Mouse (Mus musculus): Measurements from ENCODE around the gene Pax7.

The Pax7 gene

DNA sequence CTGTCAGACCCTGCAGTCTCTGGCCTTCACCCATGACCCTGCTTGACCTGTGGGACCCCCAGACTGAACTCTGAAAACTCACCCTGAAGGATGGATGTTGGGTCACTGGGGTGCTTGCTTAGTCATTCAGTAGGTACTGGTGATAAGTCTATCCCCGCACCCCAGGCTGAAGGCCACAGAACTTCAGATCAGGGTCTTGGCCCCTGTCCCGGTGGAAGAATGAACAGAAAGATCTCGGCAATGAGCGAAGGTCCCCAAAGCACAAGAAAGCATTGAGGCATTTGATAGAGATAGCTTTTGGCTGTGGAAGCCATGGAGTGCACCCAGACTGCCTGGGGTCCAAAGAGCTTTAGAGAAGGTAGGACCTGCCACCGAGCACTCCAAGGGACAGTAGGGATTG is 82.4 kb downstream of the Pax7 start:
- no peak for DNase-seq (ENCODE audit: inconsistent ontology term)

DNA sequence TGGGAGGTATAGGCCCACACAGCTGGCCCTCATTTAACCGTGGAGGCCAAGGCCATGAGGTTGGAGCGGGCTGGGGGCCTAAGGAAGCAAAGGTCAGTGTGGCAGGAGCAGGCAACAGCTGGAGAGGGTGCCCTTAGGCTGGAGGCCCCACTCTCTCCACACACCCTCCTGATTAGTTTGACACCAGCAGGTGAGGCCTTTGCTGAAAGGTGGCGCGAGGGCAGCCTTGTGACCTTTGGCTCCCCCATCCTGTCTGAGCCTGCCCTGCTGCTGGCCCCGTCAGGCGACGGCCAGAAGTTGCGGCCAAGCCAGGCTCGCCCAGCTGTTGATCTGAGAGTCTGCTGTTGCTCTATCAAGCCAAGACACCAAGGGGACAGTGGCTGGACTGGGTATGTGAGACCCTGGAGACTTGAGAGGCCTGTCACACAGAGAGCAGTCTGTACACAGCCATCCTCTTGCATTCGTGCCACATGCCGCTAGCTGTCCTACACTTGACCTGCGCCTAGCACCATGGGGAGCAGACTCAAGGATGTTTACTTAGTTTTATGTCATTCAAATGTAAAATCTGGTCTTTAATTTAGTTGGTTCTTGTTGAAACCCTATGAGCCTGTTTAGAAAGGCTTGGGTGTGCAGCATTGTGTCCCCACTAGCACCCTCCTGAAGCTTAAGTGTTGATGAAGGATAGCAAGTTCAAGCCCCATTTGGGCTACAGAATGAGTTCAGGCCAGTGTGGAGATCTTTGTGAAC is 86.0 kb downstream of the Pax7 start:
- DNase-seq (ENCODE audit: inconsistent ontology term) = no peak

DNA sequence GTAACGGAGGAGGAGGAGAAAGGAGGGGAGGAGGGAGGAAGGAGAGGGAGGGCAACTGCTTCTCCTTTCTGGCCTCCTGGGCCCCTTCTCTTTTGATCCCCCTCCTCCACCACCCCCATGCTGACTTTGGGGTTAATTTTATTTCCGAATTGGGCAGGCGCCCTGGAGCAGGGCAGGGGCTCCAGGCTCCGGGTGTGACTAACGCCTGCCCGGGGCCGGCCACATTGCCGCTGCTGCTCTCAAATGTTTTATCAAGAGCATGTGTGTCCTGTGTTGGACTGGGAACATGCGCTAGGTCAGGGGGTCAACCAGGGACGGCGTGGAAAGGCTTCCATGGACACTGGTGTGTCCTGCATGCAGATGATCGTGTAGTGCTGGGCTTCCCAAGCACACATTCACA is 87.2 kb downstream of the Pax7 start:
- no peak for DNase-seq (ENCODE audit: inconsistent ontology term)

DNA sequence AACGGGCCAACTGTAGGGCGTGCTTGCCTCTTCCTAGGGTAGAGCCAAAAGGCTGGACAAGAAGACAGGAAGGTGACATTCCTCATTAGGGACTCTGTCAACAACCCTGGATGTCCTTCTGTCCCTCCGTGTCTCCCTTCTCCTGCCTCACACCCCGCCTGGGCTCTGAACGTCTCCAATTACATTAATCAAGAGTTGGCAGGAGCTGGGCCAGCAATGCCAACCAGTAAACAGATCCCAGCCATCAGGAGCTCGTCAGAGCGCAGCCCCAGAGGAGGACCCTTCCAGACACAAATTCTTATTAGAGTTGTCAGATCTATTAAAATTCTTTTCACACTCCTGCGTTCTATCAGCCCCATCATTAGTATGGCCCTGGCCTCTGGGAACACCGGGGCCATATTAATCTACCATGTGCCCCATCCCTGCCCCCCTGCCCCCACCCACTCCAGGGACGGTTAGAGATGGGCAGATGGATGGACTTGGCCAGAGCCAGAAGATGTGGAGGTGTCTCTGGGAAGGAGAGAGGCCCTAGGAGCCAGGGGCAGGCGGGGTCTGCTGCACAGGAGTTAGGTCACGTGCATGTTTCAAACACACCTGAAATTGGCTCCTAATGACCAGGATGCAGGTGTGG is 88.4 kb downstream of the Pax7 start:
- peak; percentile 38 for DNase-seq (ENCODE audit: inconsistent ontology term)

DNA sequence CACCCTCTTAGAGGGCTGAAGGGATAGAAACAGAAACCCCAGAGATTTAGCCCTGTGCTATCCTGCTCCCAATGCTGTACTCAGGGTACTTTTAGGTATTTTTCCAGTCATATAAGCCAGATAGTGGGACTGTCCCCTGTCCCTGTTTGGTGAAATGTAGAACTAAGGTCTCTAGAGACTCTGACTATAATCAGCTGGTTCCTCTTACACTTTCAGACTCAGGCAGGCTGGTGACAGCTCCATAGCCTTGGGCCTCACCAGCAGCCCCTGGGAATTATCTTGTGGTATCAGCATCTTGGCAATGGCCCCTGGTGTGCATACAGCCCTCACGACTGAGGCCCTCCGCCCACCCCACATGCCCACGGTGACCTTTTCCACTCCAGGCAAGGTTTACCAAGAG is 89.7 kb downstream of the Pax7 start:
- no peak for DNase-seq (ENCODE audit: inconsistent ontology term)

DNA sequence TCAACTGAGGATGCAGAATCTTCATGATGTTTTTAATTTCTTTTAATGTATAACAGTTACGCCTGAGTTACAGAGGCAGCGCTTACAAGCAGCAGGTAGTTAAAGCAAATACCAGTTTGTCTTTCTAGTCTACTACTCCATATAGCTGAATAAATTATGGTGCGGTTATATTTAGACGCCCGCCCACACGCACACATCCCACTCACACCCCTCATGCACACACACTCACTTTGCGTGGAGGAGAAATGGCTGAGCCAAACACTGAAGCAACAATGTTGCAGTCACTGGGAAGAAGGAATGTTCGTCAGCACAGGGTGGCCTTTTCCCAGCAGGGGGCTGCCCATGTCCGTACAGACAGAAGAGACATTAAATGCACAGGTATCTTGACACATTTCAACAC is 96.3 kb downstream of the Pax7 start:
- no peak for DNase-seq (ENCODE audit: inconsistent ontology term)

DNA sequence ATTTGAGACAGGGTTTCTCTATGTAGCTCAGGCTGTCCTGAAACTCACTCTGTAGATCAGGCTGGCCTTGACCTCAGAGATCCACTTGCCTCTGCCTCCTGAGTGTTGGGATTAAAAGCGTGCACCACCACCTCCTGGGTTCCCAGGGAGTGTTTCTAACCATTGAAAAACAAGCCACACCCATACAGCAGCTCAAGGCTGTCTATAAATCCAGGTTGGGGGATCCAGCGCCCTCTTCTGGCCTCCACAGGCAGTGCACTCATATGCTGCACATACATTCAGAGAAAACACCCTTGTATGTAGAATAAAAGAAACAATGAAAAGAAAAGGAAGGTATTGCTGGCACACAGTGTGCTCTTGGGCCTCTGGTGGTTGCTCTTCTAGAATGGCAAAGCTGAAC is 106.2 kb downstream of the Pax7 start:
- no peak for DNase-seq (ENCODE audit: inconsistent ontology term)

DNA sequence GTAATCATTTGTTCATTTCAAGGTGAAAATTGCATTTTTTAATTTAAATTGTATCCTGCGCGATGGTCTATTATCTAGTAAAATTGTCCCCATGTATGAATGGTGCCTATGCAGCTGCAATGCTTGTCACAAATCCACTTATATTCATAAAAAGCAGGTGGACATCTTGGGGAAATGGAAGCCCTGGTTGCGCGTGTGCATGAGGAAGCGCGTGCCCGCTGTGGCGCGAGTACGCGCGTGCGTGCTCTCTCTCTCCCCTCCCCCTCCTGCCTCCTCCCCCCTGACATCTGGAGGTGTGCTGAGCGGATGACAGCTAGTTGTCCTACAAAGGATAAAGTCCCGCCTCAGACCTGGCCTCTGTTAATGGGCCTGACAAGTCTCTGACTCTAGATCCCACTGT is 107.9 kb downstream of the Pax7 start:
- DNase-seq (ENCODE audit: inconsistent ontology term) = no peak

DNA sequence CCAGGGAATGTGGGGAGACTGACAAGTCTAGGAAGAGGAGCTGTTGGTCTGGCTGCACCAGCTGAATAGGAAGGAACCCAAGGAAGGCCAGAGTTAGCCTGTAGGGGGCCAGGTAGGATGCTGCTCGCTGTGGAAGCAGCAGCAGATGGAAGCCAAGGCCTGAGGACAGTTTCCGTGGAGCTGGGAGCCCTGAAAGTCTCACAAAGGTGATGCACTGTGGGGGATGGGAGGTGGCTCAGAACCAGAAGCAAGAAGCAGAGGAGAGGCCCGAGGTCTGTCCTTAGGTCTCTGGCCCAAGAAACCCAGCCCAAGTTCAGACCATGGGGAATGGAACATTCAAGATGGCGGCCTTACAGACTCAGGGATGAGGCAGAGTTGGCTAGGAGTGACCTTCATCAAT is 109.0 kb downstream of the Pax7 start:
- DNase-seq (ENCODE audit: inconsistent ontology term) = no peak

DNA sequence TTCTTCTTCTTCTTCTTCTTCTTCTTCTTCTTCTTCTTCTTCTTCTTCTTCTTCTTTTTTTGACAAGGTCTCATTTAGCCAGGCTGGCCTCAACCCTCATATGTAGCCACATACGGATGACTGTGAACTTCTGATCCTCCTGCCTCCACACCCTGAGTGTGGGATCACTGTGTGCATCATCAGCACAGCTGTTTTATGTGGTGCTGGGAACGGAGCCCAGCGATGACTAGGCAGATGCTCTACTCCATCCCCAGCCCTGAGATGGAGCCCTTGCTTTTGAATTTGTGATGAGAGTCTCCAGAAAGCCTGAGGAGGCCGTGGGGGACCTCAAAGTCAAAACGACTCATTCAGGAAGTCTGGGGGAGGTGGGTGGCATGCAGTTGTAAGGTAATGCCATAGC is 114.3 kb downstream of the Pax7 start:
- no peak for DNase-seq (ENCODE audit: inconsistent ontology term)

DNA sequence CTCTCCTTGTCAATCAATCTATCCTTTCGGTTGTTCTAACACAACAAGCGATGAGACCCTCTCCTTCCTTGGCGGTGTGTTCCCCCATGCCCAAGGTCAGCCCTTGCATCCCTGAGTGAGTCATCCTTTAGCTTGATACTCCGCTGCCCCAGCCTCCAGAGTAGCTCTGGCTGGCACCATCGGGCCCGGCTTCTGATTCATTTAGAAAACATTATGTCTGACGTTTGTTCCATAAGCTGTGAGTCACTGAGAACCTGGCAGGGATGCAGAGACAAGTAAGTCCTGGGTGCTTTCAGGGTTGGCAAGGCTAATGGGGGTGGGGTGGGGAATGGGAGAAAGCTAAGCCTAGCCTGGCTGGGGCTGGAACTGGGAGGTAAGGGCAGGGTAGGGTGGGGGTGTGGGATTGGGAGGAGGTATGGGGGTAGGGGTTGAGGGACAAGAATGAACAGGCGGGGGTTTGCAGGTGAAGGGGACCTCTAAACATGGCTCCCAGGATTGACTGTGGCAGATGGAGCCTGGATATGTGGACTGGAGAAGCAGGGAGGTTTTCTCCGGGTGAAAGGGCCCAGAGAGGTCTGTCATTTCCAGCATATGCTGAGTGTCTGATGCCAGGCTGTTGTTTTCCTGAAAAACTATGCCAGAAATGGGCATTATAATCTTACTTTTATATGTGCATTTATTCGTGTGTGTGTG is 116.7 kb downstream of the Pax7 start:
- peak; percentile 89 for DNase-seq (ENCODE audit: inconsistent ontology term)

DNA sequence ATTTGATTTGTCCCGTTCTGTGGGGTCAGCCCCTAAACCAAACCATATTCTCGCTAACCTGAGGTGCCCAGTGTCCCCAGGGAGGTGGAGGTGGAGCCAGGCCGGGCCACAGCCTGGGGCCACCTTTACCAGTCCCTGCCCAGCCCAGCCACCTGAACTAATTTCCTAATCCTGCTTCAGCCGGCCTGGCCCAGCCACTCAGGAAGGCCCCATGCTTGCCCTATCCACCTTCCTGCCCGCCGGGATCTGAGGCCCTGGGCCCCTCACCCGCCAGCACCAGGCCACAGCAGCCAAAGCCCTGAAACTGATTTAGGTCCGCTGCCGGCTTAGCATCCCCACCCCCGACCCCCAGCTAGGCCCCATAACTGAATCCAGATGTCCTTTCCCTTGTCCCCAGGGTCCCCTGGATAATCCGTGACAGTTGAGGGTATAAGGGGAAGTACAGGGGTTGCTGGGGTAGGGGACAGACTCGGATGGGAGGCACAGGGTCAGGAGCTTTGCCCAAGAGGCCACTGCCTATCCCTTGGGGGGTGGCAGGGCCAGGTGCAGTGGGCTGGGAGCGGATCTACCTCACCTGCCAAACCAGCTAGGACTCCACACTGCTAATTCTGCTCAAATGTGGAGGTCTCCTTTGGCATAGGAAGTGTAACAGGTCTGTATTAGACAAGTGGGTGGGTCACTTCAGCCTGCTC is 117.9 kb downstream of the Pax7 start:
- no peak for DNase-seq (ENCODE audit: inconsistent ontology term)

DNA sequence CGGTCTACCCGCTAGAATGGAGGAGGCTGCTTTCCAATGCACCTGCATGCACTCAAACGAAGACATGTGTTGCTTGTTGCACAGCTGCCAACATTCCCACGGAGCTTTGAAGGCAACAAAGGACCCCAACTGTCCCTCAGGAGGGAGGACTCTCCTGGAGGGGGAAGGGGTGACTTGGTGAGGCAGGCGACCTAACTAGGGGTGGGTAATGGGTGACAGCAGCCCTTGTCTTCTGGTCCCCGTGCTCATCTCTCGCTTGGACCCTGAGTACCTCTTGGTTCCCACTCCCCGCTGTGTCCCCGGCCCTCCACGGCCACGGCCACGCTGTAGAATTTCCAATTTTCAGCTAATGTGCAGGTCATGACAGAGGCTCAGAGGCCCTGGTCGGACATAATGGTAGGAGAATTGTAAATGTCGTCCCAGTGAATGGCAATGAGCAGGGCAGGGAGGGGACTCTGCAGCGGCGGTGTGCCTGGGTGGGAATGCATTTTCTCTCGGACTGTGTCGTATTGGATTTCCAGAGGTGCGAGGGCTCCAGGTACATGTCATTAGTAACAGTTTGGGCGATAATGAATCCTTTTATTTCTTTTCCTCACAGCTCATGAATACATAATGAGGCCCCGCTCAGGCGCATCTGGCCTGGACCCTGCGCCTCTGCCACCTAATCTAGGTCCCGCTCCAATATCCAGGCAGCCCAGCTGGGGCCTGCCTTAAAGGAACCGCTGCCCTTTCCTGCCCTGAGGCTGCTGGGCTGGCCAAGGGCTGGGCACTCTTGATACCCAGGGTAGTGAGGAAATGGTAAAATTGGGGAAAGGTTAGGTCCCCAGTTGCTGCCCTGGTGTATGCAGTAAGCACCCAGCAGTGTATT is 122.6 kb downstream of the Pax7 start:
- no peak for DNase-seq (ENCODE audit: inconsistent ontology term)

DNA sequence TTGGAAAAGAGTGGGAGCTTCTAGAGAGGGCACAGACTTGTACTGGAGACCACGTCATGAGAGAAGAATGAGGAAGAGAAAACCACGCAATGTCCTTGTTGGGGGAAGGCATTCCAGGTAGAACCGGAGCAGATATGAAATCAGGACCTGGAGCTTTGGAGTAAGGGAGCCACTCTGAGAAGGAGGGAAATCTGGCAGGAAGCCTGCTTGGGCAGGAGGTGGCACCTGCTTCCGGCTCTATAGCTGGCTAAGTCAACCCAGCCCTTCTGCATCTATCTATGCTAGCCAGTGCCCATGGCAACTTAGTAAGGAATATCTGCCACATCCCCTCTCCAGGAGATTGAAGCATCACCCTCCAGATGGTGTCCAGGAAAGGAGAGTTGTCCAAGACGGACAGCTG is 127.3 kb downstream of the Pax7 start:
- no peak for DNase-seq (ENCODE audit: inconsistent ontology term)

DNA sequence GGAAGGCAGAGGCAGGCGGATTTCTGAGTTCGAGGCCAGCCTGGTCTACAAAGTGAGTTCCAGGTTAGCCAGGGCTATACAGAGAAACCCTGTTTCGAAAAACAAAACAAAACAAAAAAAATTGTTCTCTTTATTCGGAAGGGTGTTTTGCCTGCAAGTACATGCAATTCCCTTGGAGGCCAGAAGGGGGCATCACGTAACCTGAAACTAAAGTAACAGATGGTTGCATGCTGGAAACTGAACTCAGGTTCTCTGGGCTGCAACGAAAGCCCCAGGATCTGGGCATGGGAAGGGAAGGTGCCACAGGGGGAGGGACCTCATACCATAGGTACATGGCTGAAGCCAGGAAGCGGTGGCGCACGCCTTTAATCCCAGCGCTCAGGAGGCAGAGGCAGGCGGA is 129.9 kb downstream of the Pax7 start:
- no peak for DNase-seq (ENCODE audit: inconsistent ontology term)

DNA sequence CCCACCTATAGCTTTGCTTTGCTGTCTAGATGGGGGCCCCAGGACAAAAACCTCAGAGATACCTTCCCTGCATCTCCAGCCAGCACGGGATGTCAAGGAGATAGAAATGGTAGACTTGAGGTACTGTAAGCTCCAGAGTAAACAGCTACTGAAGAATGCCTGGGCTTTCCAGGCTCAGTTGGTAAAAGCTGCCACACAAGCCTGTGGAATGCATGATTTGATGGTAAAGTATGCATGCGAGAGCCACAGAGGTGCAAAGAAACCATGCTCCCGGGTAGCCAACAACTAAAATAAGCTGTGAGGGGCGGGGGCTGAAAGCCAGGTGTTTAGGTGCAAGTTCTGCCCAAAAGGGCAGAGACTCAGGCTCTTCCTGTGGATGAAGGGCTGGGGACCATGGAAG is 130.4 kb downstream of the Pax7 start:
- DNase-seq (ENCODE audit: inconsistent ontology term) = peak; percentile 9

DNA sequence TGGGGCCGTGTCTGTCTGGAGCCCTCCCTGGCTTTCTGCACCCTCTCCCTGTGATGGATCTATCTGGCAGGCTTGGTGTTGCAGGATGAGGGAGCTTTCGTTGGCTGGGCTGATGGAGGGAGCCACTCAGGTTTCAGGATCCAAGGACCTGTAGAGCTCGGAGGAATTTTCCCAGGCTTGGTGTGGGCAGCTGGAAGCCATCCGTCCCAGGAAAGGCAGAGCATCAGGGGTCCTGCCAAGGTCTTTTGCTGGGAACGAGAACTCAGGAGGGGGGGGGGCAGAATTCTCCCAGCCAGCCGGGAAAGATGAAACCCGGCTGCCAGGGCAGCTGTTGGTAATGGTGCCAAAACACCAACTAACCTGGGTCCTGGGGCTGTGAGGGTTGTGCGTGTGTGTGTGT is 134.7 kb downstream of the Pax7 start:
- DNase-seq (ENCODE audit: inconsistent ontology term) = no peak

DNA sequence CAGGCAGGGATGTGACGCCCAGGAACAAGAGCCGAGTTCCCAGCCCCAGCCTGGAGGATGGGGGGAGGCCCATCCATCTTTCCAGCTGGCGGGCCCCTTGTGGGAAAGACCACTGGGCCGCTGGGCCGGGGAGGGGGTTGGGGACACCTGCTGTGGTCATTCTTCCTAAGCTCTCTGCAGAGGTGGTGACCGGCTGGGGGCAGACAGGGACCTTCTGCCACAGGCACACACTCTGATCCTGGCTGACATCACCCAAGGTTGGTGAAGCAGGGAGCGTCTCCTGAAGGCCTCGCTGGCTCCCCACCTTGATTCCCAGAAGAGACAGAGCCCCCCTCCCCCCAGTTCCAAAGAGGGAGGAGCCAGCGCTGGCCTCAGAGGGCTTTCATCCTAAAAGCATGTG is 135.6 kb downstream of the Pax7 start:
- no peak for DNase-seq (ENCODE audit: inconsistent ontology term)

DNA sequence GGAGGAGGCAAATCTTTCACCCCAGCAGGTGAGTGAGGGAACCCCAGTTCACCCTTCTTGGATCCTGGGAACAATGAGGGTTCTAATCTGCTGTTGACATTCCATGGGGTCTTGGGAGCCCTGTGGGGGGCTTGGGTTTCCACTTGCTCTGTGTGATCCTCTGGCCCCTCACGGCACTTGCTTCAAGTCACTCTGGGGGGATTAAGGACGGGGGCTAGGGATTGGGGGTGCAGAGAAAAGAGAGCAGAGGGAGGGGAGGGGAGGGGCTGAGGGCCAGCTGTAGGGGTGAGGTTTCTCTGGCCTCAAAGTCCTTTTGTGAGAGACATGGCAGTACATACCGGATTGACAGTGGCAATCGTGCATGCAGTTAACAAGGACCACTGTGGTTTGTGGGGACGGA is 140.0 kb downstream of the Pax7 start:
- DNase-seq (ENCODE audit: inconsistent ontology term) = no peak

DNA sequence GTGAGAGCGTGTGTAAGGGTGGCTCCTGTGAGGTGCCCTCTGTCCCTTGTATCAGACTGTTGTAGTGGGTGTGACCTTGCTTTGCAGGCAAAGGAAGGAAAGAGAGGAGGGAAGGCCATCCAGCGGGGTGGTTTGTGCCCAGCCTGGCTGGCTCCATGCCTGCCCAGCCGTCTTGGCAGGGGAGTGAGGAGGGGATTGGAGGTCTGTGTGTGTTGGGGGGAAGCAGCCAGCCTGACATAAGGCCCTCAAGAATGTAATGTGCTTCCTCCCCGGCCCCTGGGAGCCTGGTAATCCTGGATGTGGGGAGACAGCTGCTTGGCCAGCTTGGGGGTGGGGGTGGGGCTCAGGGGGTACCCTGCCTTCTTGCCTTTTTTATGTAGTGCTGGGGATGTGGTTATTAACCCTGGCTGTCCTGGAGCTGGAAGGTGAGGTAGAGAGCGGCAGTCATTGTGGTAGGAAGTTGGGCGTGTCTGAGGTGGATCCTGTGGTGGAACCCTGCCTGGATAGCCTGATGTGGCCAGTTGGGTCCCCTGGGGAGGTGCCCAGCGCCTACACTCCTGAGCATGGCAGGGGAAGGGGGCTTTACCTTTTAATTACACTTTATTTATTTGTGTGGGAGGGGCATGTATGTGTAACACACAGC is 143.6 kb downstream of the Pax7 start:
- peak; percentile 27 for DNase-seq (ENCODE audit: inconsistent ontology term)

DNA sequence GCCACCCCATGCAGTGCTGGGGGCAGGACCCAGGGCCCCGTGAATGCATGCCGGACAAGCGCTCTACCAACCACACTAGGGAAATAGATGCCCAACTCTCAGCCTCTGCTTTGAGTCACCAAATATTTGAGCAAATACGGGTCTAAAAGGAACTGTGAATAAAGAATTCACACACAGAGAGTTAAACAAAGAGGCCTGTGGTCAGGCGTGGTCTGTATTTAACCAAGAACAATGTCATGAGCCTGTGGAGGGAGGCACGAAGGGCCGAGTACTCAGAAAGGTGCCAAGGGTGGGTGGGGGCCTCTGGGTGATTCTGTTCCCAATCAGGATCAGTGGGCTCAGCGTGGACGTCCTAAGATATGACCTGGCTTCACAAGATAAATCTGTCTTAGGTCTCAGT is 145.3 kb downstream of the Pax7 start:
- DNase-seq (ENCODE audit: inconsistent ontology term) = peak; percentile 87
